Mouse (Mus musculus) neural tube, embryonic 15.5 days (tissue): Measurements from ENCODE around the gene Utp11. TPM values are rescaled to one million over a fixed set of nuclear protein-coding genes. Genes with fewer than 3 reads are reported as not detected.

ENCODE experiments used
- ATAC-seq: fragments of 200-750 bp; cut with Nextera tagmentation; 2 replicates; pipeline ENCODE4 v1.8.0; 2017; ENCODE audit warnings: mild to moderate bottlenecking, moderate TSS enrichment, moderate library complexity; ENCODE audit not compliant: low FRiP score
- H3K27ac ChIP-seq: fragments of 300-500 bp; sonication (generic); replicated peaks from 2 replicates; pipeline ENCODE4 v1.5.1; 2015; ENCODE audit warnings: mild to moderate bottlenecking, inconsistent platforms
- H3K27me3 ChIP-seq: fragments of 300-500 bp; sonication (generic); replicated peaks from 2 replicates; pipeline ENCODE4 v1.6.1; 2015; ENCODE audit warnings: inconsistent platforms
- H3K36me3 ChIP-seq: fragments of 300-500 bp; sonication (generic); 2 replicates; pipeline ENCODE4 v1.6.1; 2015; ENCODE audit warnings: inconsistent platforms
- H3K4me1 ChIP-seq: fragments of 300-500 bp; sonication (generic); 2 replicates; pipeline ENCODE4 v1.6.1; 2015; ENCODE audit warnings: inconsistent platforms
- H3K4me2 ChIP-seq: fragments of 300-500 bp; sonication (generic); 2 replicates; pipeline ENCODE4 v1.6.1; 2015; ENCODE audit warnings: inconsistent platforms, mild to moderate bottlenecking, moderate library complexity
- H3K4me3 ChIP-seq: fragments of 300-500 bp; sonication (generic); replicated peaks from 2 replicates; pipeline ENCODE4 v1.5.1; 2015; ENCODE audit warnings: mild to moderate bottlenecking, inconsistent platforms
- H3K9ac ChIP-seq: fragments of 300-500 bp; sonication (generic); replicated peaks from 2 replicates; pipeline ENCODE4 v1.6.1; 2015; ENCODE audit warnings: mild to moderate bottlenecking, inconsistent platforms
- H3K9me3 ChIP-seq: fragments of 300-500 bp; sonication (generic); replicated peaks from 2 replicates; pipeline ENCODE4 v1.6.1; 2016; ENCODE audit warnings: inconsistent platforms
- WGBS: fragments of 180-500 bp; shearing (Covaris S2); methylation state at CpG from one replicate; pipeline ENCODE4 v1.1.7; 2015; ENCODE audit warnings: mixed read lengths; 5-methylcytosine and 5-hydroxymethylcytosine counted together
- polyA plus RNA-seq: library from polyadenylated mRNA; unstranded; fragments of >200 nt; fragmentation: Nextera tagmentation; extraction: Ambion mirVana; gene quantifications from 2 replicates; pipeline ENCODE4 v1.2.1, GENCODE M21; 2015

Gene Utp11
- polyA plus RNA-seq, 1 experiment from 2014 or later, result 41.4 TPM

DNA sequence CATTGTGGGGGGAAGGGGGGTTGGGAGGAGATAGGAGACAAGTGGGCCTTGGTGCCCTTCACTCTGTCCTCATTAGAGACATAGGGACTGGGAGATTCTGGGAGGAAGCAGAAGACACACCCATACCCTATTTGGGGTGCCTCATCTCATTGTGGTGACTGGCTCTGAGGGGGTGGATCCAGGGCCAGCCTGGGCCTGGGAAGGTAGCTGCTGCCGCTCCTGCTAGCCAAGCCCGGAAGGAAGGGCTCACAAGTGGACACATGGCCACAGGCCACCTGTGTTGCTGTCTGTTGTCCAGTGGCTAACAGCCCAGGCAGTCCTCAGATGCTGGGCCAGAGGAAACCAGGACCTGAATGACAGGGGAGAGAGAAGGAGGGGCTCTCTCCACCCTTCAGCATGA lies 10.0 kb upstream of the Utp11 start:
- Histone ChIP-seq H3K4me1 (peaks cover 36% of the 10 kb centered on the region), H3K9ac (no peak overlapping the region), H3K4me3 (no peak overlapping the region), H3K9me3 (no peaks in the 10 kb centered on the region), H3K27me3 (peaks cover 28% of the 10 kb centered on the region), H3K27ac (peak overlapping the region; percentile 18; the same call in 1 of the 2 replicates), H3K36me3 (no peaks in the 10 kb centered on the region), H3K4me2 (no peak overlapping the region; the same call in 1 of the 2 replicates)
- no peak for ATAC-seq
- 48% methylated on average over 2 of the region's 2 CpGs for WGBS

DNA sequence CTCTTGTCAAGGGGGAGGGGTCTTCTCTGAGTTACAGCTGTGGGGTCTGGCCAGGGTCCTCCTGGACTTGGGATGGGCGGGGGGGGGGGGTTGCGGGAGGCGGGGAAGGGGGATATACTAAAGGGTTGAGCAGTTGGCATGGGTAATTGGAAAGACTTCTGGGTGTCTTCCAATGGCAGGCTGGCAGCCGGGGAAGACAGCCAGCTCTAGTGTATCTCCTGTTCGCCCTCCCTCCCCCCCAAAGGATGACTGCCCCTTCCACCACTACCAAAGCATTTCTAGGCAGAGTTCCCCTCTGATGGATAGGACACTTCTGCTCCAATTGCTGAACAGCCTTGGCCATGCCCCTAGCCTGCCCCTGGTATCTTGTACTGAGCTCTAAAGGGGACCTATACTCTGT lies 8.5 kb upstream of the Utp11 start:
- H3K4me3 ChIP-seq, result peak overlapping the region; percentile 60
- no peak overlapping the region for H3K9ac ChIP-seq

DNA sequence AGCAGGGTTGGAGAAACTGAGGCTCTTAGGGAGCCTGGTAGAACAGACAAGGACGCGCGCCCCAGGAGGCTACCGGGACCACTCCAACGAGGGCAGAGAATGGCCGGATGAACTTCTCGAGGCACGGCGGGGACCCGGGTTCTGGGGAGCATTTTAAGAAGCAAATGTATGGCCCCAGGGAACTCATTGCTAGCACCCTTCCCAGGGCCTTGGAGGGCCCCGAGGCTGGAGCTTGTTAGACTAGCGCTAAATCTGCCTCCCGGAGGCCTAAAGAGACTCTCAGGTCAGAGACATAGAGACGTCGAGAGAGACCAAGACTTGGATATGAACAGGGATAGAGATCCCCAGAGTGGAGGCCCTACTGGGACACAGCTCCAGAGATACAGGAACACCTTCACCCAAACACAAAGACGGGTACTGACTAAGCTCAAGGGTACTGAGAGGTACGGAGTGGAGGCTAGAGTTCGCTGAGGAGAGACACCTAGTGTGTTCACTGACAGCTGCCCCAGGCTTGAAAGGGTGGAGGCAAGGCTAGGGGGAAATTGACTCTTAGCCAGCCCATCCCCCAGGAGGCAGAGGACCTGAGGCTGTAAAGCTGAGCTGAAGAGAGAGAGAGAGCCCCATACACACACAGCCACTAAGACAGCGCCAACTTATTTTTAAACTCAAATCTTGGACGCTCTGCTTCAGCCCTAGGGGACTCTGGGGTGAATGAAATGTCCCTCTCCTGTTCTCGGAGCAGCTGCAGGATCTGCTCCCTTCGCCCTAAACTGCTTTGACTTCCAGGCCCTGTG lies 7.8 kb upstream of the Utp11 start:
- H3K9ac ChIP-seq, result peak overlapping the region; percentile 67
- ATAC-seq, result peak; percentile 16; the same call in 1 of the 2 replicates
- peaks cover 35% of the 10 kb centered on the region for H3K4me1 ChIP-seq
- H3K27ac ChIP-seq, result peak overlapping the region; percentile 67
- 3% methylated on average over 22 of the region's 22 CpGs for WGBS
- H3K27me3 ChIP-seq, result peaks cover 34% of the 10 kb centered on the region
- peak overlapping the region; percentile 60 for H3K4me3 ChIP-seq
- H3K9me3 ChIP-seq, result no peaks in the 10 kb centered on the region
- peak overlapping the region; percentile 99 for H3K4me2 ChIP-seq
- H3K36me3 ChIP-seq, result no peaks in the 10 kb centered on the region

More for the DNA sequence above, 8.5 kb upstream of the Utp11 start:
- 10% methylated on average over 4 of the region's 5 CpGs for WGBS
- no peaks in the 10 kb centered on the region for H3K36me3 ChIP-seq
- no peaks in the 10 kb centered on the region for H3K9me3 ChIP-seq
- peak overlapping the region; percentile 67; the same call in 1 of the 2 replicates for H3K27ac ChIP-seq
- peak overlapping the region; percentile 99 for H3K4me2 ChIP-seq
- H3K27me3 ChIP-seq, result peaks cover 30% of the 10 kb centered on the region
- H3K4me1 ChIP-seq, result peaks cover 35% of the 10 kb centered on the region
- peak; percentile 10; the same call in 1 of the 2 replicates for ATAC-seq

DNA sequence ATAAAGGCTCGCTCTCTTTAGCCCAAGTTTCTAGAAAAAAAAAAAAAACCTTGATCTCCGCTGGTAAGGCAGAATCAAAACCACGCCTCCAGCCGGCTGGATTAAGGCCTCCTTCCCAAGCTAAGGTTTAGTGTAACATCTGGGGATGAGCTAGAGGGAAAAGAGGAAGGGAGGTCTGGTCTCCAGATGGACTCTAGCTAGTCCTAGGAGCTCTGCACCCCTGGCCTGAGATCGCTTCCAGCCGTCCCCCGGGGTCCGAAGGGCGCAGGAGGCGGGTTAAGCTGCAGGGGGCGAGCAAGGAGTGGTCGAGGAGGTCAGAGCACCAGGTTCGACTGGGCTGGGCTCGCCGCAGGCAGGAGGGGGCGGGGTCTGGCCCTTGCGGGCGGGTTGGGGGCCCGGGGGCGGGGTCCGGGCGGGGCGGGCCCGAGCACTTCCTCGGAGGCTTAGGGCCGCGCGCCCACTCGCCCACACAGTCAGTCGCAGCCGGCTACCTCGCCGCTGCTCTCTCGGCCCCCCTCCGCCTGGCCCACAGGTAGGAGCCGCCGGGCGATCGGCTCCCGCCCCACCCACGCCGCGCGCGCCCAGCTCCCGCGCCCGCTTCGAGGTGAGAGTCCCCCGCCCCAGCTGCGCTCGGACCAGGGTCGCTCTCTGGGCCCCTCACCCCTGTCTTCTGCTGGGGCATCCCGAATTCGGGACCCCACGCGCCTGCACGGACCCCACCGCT lies 7.0 kb upstream of the Utp11 start, which contains the start of gene Fhl3:
Gene Fhl3 (plus strand): TSS at position 454 of the 724 bp plus-strand sequence.
- H3K36me3 ChIP-seq, result no peaks in the 10 kb centered on the region
- H3K27ac ChIP-seq, result peak within 1 kb of the TSS; percentile 67
- peak within 1 kb of the TSS; percentile 99 for H3K4me2 ChIP-seq
- peak; percentile 30; the same call in 1 of the 2 replicates for ATAC-seq
- H3K27me3 ChIP-seq, result peaks cover 42% of the 10 kb centered on the region
- H3K9me3 ChIP-seq, result no peaks in the 10 kb centered on the region
- H3K9ac ChIP-seq, result peak within 1 kb of the TSS; percentile 67
- H3K4me3 ChIP-seq, result peak within 1 kb of the TSS; percentile 60
- peaks cover 35% of the 10 kb centered on the region for H3K4me1 ChIP-seq
- WGBS, result under 1% methylated on average over 55 of the region's 59 CpGs

DNA sequence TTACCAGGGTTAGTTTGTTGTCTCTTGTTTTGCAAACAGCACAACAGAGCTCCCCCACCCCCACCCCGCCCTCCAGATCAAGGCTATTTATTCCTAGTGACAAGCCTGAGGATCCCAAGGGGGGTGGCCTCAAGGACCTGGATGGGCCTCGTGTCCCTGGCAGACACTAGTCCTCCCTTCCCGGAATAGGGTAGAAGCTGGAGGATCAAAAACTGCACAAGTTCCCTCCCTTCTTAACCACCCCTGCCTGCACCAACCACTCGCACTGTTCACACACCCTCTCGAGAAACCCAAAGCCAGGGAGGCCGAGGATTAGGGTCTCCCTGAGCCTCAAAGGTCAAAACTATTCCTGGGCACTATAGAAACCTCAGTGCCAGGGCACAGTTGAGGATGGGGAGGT lies 6.4 kb upstream of the Utp11 start:
- Histone ChIP-seq H3K36me3 (no peaks in the 10 kb centered on the region), H3K9ac (peak overlapping the region; percentile 67; the same call in 1 of the 2 replicates), H3K4me3 (peak overlapping the region; percentile 60; the same call in 1 of the 2 replicates), H3K27me3 (peaks cover 48% of the 10 kb centered on the region), H3K4me2 (peak overlapping the region; percentile 99), H3K4me1 (peaks cover 30% of the 10 kb centered on the region), H3K9me3 (no peaks in the 10 kb centered on the region), H3K27ac (0 out of 2 replicates have a peak overlapping the region, but pooled peaks have one; percentile 67)
- ATAC-seq, result no peak
- WGBS, result 11% methylated on average over 6 of the region's 6 CpGs

DNA sequence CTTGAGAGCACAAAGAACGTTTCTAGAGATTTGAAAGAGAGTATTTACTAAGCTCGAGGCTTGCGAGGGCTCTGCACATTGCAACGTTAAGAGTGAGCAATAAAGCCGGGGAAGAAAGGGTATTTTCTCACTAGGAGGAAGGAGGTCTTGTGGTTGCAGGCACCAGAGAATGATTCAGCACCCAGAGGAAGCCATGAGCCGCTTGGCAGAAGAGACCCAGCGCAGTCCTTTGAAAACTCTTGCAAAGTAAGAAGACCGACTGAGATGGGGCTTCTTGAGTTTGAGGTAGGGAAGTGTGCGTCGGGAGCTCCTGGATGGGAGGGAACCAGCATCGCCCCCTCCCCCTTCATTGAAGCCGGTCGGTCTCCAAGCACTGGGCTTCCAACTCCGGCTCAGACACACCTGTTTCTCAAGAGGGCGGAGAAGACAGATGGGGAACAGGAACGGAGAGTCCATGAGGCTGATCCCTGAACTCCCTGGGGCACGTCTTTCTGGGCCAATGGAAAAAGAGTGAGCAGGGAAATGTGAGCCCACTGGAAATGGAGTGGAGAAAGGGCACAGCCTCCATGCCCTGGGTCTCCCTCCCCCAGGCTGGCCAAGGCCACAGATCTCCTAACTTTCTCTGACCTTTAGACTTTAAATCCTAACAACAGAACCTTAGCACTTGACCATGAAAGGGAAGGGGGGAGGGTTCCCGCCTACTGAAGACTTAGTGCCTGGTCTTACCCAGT lies 2.6 kb upstream of the Utp11 start:
- Histone ChIP-seq H3K27me3 (peaks cover 39% of the 10 kb centered on the region), H3K9ac (no peak overlapping the region), H3K4me1 (peaks cover 36% of the 10 kb centered on the region), H3K9me3 (no peaks in the 10 kb centered on the region), H3K4me2 (no peak overlapping the region), H3K27ac (no peak overlapping the region), H3K4me3 (no peak overlapping the region), H3K36me3 (no peaks in the 10 kb centered on the region)
- no peak for ATAC-seq
- 12% methylated on average over 18 of the region's 18 CpGs for WGBS

DNA sequence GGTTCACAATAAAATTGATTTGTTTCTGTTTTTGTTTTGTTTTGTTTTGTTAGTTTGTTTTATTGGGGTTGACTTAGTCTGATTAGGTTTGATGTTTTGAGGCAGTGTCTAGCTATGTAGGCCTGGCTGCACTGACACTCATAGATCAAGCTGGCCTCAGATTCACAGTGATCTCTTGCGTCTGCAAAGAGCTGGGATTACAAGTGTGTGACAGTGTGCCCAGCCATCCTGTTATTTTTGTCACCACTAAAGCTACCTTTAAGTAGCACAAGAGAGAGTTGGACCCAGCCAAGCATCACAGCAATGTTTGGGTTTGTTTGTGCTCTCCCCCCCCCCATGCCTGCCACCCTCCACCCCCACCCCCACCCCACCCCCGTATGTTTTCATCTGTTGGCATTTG lies 1.2 kb upstream of the Utp11 start:
- 93% methylated on average over 2 of the region's 2 CpGs for WGBS
- Histone ChIP-seq H3K27ac (no peak overlapping the region), H3K9me3 (no peaks in the 10 kb centered on the region), H3K4me2 (no peak overlapping the region), H3K4me3 (no peak overlapping the region), H3K4me1 (peaks cover 28% of the 10 kb centered on the region), H3K9ac (no peak overlapping the region), H3K36me3 (no peaks in the 10 kb centered on the region), H3K27me3 (peaks cover 27% of the 10 kb centered on the region)
- no peak for ATAC-seq

DNA sequence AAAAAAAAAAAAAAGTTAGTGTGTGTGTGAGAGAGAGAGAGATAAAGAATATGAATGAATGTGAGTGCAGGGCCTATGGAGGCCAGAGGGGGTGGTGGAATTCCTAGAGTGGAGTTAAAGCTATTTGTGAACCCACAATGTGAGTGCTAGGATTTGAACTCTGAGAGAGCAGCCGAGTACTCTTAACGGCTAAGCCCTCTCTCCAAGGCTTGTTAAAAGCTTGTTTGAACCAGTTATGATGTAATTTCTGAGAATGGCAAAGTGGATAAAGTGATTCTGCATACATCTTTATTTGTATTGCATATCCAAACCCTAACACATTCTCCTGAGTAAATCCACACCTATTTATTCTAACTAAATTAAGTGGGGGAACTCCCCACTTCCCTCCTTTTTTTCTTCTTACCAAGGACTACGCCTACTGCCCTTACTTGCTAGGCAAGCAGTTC lies 961 bp downstream of the Utp11 start:
- Histone ChIP-seq H3K4me1 (peaks cover 28% of the 10 kb centered on the region), H3K27me3 (peaks cover 20% of the 10 kb centered on the region), H3K27ac (no peak overlapping the region), H3K9me3 (no peaks in the 10 kb centered on the region), H3K9ac (peak overlapping the region; percentile 93), H3K4me2 (peak overlapping the region; percentile 79), H3K4me3 (peak overlapping the region; percentile 86), H3K36me3 (peaks cover 5% of the 10 kb centered on the region)
- no peak for ATAC-seq
- 75% methylated on average over 3 of the region's 3 CpGs for WGBS

DNA sequence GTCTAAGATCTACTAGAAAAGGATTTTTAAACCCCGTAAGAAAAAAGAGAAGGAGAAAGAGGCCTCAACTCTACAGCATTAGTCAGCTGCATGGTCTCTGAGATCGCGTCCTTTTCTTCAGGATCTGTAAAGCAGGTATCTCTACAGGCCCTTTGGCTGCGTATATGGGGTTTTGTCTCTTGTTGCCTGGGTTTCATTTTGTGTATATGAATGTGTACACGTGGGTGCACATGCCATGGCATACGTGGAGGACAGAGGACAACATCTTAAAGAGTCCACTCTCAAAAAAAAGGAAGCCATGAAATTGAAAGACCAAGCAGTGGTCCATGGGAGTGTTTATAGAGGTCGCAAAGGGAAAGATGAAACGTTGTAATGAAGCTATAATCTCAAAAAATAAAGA lies 1.9 kb downstream of the Utp11 start:
- peaks cover 6% of the 10 kb centered on the region for H3K36me3 ChIP-seq
- 91% methylated on average over 8 of the region's 8 CpGs for WGBS
- no peak overlapping the region for H3K4me2 ChIP-seq
- peaks cover 16% of the 10 kb centered on the region for H3K27me3 ChIP-seq
- ATAC-seq, result no peak
- H3K4me3 ChIP-seq, result no peak overlapping the region
- no peaks in the 10 kb centered on the region for H3K9me3 ChIP-seq
- H3K27ac ChIP-seq, result no peak overlapping the region
- H3K4me1 ChIP-seq, result peaks cover 28% of the 10 kb centered on the region
- H3K9ac ChIP-seq, result no peak overlapping the region

DNA sequence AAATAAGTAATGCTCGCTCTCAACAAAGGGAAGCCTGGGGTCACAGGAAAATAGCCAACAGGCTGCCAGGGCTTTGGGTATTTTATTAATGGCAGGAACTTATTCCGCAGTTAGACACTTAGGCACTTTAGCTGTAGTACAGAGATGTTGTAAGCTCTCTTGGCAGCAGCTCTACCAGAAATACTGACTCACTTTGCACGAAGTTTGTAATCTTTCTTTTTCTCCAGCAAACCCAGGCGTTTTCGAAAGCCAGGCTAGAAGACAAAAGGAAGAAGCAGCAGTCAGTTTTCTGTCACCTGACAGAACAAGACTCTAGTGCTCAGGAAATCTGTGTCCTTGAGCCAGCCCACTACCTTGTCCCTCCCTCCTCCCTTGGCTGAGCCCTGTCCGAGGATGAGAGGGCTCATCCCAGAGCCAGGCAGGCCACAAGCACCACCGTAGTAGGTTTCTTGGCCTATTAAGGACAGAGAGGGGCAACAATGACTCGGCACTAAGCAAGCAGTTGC lies 7.5 kb downstream of the Utp11 start:
- Histone ChIP-seq H3K9me3 (no peaks in the 10 kb centered on the region), H3K4me1 (peaks cover 5% of the 10 kb centered on the region), H3K27ac (no peak overlapping the region), H3K36me3 (peaks cover 50% of the 10 kb centered on the region), H3K4me3 (no peak overlapping the region), H3K4me2 (no peak overlapping the region), H3K9ac (no peak overlapping the region), H3K27me3 (no peaks in the 10 kb centered on the region)
- 86% methylated on average over 8 of the region's 8 CpGs for WGBS
- no peak for ATAC-seq

DNA sequence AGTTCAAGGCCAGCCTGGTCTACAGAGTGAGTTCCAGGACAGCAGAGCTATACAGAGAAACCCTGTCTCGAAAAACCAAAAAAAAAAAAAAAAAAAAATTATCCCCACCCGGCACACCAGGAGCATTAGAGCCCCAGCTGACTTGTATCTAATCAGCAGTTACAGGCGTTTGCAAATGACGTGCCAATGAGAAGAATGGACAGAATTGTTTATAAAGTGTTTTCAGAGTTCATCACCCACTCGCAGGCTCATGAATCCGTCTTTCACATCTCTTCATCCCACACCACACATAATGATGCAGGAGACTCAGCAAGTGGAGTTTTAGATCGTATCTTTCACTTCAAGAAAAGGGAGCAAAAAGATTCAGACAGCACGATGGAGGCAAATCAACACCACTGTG lies 7.9 kb downstream of the Utp11 start:
- WGBS, result 92% methylated on average over 8 of the region's 8 CpGs
- peaks cover 55% of the 10 kb centered on the region for H3K36me3 ChIP-seq
- ATAC-seq, result no peak
- H3K27me3 ChIP-seq, result no peaks in the 10 kb centered on the region
- H3K4me1 ChIP-seq, result no peaks in the 10 kb centered on the region
- no peaks in the 10 kb centered on the region for H3K9me3 ChIP-seq
- H3K4me3 ChIP-seq, result no peak overlapping the region
- H3K9ac ChIP-seq, result no peak overlapping the region
- H3K4me2 ChIP-seq, result no peak overlapping the region
- no peak overlapping the region for H3K27ac ChIP-seq
